Mouse (Mus musculus) bone marrow macrophage, adult 2 months (primary cell): Measurements from ENCODE around the gene Sh2d3c. TPM values are rescaled to one million over a fixed set of nuclear protein-coding genes. Genes with fewer than 3 reads are reported as not detected.
A peak's percentile ranks its signal among the peaks of the same experiment; 100 is the strongest.

Experiments used
- H3K27ac ChIP-seq: 2 replicates; pipeline ENCODE4 v1.5.1; 2012; ENCODE audit warnings: low read depth, low read length; ENCODE audit not compliant: insufficient read depth
- H3K4me1 ChIP-seq: 2 replicates; pipeline ENCODE4 v1.6.1; 2012; ENCODE audit warnings: low read length; ENCODE audit not compliant: control insufficient read depth, insufficient read depth
- H3K4me3 ChIP-seq: 2 replicates; pipeline ENCODE4 v1.5.1; 2012; ENCODE audit warnings: mild to moderate bottlenecking, low read length, moderate library complexity; ENCODE audit not compliant: insufficient read depth
- CTCF ChIP-seq: IDR thresholded peaks from 2 replicates; pipeline ENCODE4 v1.5.1; 2012; ENCODE audit warnings: low read depth, mild to moderate bottlenecking, low read length, moderate library complexity
- POLR2A ChIP-seq: IDR thresholded peaks from 2 replicates; pipeline ENCODE4 v1.6.1; 2012; ENCODE audit warnings: mild to moderate bottlenecking, low read depth, low read length, borderline replicate concordance
- polyA plus RNA-seq: library from polyadenylated mRNA; stranded (reverse); fragments of >200 nt; gene quantifications from 2 replicates; pipeline ENCODE4 v1.2.4, GENCODE M21; 2012; ENCODE audit not compliant: missing spikeins, insufficient read depth, insufficient read length

Sh2d3c gene
- polyA plus RNA-seq, 1 experiment: 22.0 TPM

DNA sequence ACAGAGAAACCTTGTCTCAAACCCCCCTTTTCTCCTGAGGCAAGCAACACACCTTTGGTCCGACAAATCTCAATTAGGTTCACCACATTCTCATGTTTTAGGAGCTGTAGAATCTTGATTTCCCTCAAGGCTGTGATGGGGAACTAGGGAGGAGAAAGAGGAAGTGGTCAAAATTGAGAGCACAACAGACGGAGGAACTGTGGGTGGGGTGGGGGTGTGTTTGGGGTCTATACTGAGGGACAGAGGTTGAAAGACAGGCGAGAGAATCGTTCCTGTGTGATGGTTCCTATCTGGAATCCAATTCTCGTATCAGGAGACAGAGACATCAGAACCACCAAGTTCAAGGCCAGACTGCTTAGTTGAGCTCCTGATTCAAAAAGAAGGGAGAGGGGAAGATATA lies 10.4 kb upstream of the Sh2d3c start:
- peak overlapping the region; percentile 73 for H3K27ac ChIP-seq
- peaks cover 24% of the 10 kb centered on the region for H3K4me1 ChIP-seq

DNA sequence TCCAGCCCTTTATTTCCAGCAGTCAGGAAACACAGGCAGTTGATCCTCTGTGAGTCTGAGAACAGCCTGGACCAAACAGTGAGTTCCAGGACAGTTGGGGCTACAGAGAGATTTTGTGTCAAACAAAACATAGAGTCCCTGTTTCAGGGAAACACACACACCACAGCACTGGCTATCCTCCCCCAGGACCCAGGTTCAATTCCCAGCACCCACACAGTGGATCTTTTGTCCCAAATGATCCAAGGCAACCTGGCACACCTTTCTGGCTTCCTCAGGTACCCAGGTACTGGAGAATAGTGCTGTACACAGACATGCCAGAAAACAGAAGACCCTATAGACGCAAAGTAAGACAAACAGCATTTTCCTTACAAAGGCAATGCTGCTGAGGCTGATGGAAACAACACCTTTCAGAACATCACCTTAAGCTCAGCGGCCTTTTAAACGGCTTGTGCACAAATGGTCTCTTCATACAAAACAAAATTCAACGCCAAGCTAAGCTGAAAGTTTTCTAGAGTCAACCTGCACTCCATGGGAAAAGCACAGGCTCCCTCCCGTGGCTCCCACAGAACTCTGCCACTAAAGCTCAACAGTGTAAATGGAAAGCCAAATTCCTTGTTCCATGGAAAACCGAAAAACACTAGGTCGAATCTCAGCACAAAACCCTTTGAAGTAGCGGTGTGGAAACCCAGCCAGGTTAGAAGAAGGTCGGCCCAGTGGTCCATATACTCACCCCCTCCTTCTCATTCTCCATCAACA lies 9.4 kb upstream of the Sh2d3c start:
- peaks cover 29% of the 10 kb centered on the region for H3K4me1 ChIP-seq
- H3K27ac ChIP-seq: peak overlapping the region; percentile 73
- H3K4me3 ChIP-seq: peak overlapping the region; percentile 92
- TF ChIP-seq CTCF: no peak
- no peak for TF ChIP-seq POLR2A

More for the DNA sequence above, 10.4 kb upstream of the Sh2d3c start:
- no peak for TF ChIP-seq POLR2A
- no peak for TF ChIP-seq CTCF
- H3K4me3 ChIP-seq: peak overlapping the region; percentile 32

DNA sequence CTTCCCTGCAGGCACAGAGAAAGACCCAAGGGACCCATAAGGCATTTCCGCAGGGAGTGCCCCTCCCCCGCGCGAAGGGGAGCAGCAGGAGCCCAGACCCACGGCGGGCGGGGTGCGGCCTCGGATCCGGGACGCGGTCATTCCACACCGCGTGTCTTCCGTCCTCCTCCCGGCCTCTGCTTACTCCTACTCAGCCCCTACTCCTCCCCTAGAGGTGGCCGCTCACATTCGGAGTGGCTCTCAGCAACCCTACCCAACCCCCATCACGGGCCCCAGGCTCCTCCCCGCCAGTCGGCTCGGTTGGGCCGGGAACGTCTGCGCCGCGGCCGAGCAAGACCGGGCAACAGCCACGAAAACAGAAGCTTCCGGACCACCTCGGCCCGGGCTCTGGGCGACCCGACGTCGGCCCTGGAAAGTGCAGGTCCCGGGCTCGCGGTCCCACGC lies 8.7 kb upstream of the Sh2d3c start:
- Histone ChIP-seq H3K4me3 (peak overlapping the region; percentile 92), H3K4me1 (peaks cover 31% of the 10 kb centered on the region), H3K27ac (peak overlapping the region; percentile 73)
- TF ChIP-seq POLR2A: no peak
- TF ChIP-seq CTCF: no peak

DNA sequence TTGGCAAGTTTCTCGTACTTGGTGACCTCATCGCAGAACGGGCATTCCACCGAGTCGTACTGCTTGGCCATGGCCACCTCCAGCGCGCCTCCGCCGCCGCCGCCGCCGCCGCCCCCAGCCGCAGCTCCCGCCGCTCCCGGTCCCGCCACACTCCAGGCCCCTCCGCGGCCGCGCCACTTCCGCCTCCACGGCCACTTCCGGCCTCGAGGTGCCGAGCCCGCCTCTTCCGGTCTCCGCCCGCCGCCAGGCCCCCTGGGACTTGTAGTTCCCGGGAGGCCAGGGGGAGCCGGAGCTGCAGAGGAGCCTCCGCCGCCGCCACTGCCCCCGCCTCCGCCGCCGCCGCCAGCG lies 8.3 kb upstream of the Sh2d3c start:
- Histone ChIP-seq H3K27ac (peak overlapping the region; percentile 78), H3K4me3 (peak overlapping the region; percentile 92), H3K4me1 (peaks cover 31% of the 10 kb centered on the region)
- TF ChIP-seq CTCF (no peak), POLR2A (no peak)

DNA sequence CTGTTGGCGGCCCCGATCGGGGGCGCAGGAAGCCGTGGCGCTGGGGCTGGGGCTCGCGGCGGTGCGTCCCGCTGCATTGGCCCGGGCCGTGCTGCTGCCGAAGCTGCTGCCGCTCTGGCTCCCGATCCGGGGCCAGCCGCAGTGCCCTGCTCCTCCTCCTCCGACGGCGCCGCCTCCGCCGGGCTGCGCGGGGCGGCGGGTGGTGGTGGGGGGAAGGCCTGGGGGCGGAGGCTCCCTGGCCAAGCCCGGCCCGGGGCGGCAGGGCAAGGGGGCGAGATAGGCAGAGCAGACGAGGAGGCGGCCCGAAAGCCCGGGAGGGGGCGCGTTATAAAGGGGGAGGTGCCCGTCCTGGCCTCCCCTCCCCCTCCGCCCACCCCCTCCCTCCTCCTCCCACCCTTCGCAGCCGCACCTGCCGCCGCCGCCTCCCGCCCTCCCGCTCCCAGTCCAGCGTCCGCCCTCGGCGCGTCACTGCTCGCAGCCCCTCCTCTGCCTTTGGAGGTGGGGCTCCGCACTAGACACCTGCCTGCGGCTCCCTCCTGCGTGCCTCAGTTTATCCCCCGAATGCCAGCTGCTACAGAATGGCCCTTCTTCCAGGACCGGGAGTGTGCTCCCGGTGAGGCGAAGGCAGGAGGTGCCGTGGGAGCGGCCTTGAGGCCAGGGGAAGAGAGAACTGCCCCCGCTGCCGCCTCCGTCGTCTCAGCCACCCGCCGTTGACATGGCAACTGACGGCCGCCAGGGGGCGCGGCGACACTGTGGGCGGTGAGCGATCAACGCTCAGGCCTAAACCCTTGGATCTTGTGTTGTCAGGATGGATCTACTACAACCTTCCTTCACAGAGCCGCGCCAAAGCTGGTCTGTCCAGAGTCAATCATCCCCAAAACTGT lies 7.7 kb upstream of the Sh2d3c start, which contains the start of gene Cdk9:
Gene Cdk9, minus strand, starts transcription at position 143 of the 884 bp plus-strand sequence.
- Histone ChIP-seq H3K27ac (peak within 1 kb of the TSS; percentile 91), H3K4me3 (peak within 1 kb of the TSS; percentile 92), H3K4me1 (peaks cover 33% of the 10 kb centered on the region)
- TF ChIP-seq CTCF (peak; percentile 81), POLR2A (0 out of 2 replicates have a peak, but pooled peaks have one; percentile 20)

DNA sequence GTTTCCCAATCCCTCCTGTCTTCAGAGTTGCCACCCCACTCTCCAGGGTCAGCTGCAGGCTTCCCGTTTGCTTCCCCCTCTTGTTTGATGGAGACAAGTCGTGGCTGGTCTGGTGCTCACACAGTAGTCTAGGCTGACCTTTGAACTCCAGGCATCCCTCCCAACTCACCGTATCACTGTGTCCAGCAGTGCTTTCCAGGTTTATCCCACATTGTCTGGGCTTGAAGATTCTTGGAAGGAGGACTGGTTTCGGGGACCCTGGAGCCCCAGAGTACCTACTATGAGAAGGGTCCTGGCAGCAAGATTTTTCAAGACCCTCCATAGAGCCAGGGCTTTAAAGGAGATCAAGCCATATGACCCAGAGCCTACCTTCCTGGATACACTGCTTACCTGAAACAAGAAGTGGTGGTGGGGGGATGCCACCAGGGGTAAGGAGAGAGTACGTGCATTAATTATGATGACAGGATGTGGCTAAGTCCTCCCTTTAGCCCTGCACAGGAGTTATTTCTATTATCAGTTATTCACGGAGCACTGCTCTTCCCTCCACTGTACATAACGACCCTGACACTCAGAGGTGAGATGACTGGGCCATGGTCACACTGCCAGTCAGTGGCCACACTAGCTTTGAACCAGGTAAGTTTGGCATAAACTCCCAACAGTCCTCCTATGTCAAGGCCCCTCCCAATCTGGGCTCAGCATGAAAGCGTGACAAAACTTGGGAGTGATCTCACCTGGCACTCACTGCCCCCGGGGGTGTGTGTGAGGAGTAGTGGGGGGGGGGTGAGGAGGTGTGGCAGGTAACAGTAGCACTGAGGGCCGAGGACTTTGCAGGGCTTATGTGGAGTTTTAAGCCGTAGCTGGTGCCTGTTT lies 6.5 kb upstream of the Sh2d3c start:
- no peak for TF ChIP-seq POLR2A
- TF ChIP-seq CTCF: no peak
- peaks cover 38% of the 10 kb centered on the region for H3K4me1 ChIP-seq
- H3K27ac ChIP-seq: peak overlapping the region; percentile 91
- peak overlapping the region; percentile 92 for H3K4me3 ChIP-seq

DNA sequence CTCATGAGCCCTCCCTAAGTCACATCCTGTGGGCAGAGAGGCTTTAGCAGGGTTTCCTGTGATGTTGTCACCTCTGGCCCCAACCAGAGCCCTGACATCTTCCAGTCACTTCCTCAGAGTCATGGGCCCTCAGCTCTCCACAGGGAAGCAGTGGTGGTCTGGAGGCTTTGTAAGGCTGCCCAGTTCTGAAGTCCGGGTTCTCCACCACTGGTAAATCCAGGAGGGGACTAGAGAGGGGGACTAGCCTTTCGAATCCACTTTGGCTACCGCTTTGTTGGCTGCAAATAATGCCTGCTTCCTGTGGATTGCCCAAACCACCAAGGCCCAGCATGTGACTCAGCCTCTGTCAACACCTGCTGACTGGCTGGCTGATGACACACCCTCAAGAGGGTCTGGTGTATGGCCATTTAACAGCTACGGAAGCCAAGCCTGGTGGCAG lies 5.8 kb upstream of the Sh2d3c start:
- TF ChIP-seq POLR2A (no peak), CTCF (no peak)
- peak overlapping the region; percentile 91 for H3K27ac ChIP-seq
- peaks cover 38% of the 10 kb centered on the region for H3K4me1 ChIP-seq
- no peak overlapping the region for H3K4me3 ChIP-seq

DNA sequence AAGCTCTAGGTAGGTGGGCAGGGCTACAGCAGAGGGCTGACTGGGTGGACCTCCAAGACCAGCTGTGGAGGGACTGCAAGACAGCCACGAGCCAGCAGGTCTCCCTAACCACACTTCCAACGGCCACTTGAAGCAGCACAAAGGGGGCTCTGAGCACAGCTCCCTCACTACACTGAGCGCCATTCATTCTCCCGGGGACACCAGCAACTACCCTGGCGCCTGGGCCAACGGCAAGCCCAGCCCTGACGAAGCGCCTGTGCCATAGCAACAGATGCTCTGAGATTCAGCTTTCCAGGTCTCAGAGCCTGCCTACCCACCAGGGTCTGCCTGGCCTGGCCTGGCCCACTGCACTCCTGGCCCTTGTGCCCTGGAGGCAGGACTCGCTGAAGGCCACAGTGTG lies 2.1 kb upstream of the Sh2d3c start:
- TF ChIP-seq POLR2A: no peak
- no peak for TF ChIP-seq CTCF
- Histone ChIP-seq H3K4me3 (no peak overlapping the region), H3K4me1 (peaks cover 45% of the 10 kb centered on the region), H3K27ac (no peak overlapping the region)

DNA sequence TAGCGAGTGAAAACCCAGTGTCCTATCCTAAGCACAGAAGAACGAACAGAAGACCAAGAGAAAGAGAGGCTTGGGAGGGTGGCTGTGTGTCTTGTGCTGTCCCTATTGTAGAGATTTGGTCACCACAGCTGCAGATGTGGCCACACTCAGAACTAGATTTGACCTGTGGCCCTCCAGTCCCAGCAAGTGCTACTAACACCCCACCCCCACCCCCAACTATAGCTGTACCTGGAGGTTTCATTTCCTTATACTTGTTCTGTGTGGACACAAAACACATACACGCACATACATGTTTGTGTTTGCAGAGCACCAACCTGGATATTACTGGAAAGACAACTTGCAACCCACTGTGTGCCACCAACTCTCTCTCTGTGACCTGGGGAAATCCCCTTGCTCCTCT lies 802 bp upstream of the Sh2d3c start:
- Histone ChIP-seq H3K4me1 (peaks cover 36% of the 10 kb centered on the region), H3K27ac (no peak overlapping the region), H3K4me3 (no peak overlapping the region)
- TF ChIP-seq CTCF (no peak), POLR2A (no peak)
